Mouse (Mus musculus) layer of hippocampus, postnatal 14 days (tissue): ENCODE data around the gene Itga7. TPM values are rescaled to one million over a fixed set of nuclear protein-coding genes. Genes with fewer than 3 reads are reported as not detected.

Source experiments
- DNase-seq, 2 experiments: peaks; one replicate each; pipeline ENCODE4 v3.0.0; 2021 to 2022; ENCODE audit warnings: low spot score in 2 of 2, mixed read lengths in 1 of 2
- total RNA-seq, 2 experiments: library from RNA; stranded (reverse); gene quantifications; 2 replicates each; pipeline ENCODE4 v1.2.3; 2021

Gene Itga7
- total RNA-seq, 2 experiments from 2014 or later, result 28.1 to 28.5 TPM

DNA sequence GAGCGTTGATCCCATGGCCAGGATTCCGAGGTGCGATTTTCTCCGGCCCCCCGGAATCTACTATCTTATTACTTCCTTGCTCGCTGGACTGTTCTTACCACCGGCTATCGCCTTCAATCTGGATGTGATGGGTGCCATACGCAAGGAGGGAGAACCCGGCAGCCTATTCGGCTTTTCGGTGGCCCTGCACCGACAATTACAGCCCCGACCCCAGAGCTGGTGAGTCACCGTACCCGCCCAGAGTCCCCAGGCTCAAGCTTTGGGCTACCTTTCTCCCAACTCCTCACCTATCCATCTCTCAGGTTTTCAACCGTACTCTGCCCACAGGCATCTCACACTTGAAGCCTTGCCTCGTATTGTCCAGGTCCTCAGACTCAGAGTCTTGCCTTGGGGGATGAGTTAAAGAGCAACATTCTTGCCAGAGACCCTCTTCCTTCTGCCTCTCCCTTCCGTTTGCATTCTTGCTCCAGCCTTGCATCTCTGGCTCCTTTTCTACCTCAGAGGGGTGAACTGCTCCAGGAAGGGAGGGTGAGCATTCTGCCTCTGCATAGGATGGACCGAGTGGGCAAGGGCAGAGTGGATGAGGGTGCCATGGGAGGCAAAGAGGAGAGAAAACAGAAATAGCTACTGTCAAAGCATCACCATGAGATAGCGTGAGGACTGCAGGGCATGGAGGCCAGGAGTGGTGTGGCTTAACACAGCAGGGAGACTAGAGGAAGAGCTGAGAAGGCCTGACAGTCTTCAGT lies 531 bp downstream of the Itga7 start:
- DNase-seq, result no peak

DNA sequence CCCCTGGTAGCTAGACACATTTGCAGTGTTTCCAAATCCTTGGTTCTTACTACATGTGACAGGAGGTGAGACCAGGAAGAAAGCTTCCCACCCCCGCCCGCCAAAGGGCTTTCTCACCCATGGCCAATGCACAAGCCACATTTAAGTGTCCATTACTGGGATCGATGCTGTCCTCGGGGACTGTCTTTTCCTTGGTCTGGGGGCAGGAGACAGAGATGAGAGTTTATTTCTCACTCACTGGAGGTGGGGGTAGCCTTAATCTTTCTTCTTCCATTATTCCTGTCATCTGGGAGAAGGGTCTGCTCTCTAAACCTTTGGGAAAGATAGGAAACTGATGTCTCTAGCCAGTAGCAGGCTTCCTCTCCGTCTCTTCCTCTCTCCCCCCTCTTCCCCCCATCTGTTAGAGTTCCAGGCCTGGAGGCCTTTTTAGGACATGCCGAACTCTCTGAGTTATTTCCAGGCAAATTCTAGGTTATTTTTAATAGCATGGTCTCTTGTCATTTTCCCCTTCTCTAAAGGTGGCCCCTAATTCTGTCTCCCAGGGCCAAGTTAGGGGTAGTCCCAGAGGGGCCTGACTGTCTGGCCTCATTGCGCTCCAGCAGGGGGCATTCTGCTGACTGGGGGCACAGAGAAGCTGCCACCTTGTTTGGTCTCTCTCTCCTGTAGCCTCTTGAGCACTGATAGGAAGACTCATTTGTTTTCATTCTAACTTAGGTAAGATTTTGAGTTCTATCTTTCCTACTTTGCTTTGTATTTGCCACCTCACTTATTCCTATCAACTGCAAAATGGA lies 1.6 kb downstream of the Itga7 start:
- no peak for DNase-seq

DNA sequence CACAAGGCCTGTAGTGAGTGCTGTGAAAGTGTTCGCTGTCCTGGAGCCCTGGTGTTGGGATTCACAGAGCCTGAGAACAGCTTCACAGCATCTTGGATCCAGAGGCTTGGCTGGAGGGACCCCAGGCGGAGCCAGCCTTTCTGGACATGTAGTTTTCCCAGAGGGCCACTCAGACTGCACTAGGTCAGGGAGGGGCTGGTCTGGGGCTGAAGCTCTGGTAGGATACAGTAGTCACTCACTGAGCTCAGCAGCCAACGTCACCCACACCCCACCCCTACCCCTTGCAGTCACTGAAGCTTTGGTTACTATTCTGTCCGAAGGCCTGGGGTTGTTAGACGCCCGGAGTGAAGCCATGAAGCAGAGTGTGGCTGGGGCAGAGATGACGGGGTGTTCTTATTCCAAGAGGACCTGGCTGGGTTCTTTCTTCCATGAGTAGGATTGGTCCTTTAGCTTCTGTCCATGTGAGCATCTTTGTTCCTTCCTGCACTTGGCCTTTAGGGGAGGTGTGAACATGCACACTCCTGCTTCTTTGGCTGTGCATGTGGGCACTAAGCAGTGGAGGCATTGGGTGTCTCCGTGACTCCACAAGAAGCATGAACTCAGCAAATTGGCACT lies 2.3 kb downstream of the Itga7 start:
- DNase-seq, result no peak

DNA sequence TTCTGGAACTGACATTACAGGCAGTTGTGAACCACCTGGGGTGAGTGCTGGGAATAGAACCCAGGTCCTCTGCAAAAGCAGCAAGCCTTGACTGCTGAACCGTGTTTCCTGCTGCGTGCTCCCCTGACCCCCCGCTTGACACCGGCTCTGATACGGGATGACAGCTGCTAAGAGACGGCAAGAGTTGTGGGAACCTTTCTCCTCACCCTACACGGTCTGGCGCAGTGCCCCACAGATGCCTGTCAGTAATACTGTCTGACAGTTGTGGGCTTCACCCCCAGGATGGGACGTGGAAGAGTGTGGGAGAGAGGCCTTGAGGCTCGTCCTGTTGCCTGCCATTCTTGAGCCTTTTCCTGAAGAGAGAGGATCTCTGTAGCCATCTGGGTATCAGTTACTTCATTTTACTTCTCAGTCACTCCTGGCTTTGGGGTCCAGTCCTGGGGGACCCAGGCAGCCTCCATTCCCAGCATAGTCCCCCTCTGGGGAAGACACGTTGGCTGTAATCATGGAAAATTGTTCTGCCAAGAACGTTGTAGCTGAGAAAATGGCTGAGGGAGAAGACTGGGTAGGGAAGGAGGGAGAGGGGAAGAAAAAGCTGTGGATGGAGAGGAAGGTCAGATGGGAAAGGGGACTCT lies 4.3 kb downstream of the Itga7 start:
- DNase-seq, result no peak

DNA sequence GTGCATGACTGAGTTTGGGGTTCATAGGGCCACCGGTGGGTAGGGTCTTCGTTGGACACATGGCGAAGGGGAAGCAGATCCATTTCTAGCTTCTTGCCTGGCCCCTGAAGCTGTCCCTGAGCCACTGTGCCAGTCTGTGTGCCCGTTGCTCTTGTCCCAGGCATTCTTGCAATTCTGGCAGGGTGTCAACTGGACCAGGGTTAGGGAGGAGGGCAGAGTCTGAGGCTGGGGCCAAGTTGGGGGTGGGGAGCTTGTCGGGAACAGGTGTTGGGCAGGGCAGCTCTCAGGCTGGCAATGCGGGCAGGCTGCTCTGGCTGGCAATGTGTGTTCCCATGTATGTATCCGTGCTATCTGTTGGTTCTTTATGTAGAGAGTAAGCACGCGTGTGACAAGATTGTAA lies 4.8 kb downstream of the Itga7 start:
- no peak for DNase-seq

DNA sequence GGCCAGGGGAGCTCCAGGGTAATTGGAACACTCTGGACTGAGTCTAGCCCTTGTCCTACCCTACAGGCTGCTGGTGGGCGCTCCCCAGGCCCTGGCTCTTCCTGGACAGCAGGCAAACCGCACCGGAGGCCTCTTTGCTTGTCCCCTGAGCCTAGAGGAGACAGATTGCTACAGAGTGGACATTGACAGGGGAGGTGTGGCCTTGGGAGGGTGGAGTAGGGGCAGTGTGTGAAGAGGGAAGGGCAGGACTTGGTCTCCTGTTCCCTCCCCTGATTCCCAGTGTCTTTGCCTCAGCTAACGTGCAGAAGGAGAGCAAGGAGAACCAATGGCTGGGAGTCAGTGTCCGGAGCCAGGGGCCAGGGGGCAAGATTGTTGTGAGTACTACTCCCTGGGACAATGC lies 5.4 kb downstream of the Itga7 start:
- no peak for DNase-seq

DNA sequence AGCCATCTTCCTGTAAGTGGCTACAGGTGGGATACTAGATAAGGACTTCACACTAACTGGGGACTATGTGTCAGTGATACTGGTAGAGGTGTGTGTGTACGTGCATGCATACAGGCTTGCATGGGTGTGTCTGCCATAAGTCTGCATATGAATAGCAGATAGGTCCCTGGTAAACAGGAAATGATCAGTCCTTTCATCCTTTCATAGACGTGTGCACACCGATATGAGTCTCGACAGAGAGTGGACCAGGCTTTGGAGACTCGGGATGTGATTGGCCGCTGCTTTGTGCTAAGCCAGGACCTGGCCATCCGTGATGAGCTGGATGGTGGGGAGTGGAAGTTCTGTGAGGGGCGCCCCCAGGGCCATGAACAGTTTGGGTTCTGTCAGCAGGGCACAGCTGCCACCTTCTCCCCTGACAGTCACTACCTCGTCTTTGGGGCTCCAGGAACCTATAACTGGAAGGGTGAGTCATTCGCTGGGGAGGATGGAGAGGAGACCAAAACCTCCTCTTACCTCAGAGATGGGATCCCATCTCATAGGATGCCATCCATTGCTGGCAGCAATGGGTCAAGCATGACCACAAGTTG lies 7.0 kb downstream of the Itga7 start:
- no peak for DNase-seq

DNA sequence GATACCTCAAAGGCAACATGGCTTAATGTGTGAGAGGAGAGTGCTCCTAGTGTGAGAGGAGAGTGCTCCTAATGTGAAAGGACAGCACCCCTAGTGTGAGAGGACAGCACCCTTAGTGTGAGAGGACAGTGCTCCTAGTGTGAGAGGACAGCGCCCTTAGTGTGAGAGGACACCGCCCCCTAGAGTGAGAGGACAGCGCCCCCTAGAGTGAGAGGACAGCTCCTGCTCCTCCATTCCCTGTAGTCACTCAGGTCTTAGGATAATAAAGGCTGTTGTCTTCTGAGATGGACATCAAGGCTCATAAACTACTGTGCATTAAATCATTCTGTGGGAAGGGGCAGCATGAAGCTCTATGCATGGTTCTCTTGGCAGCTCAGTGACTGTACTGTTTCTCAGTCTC lies 12.1 kb downstream of the Itga7 start:
- peak in 1 of 2 experiments; percentile 13 for DNase-seq

DNA sequence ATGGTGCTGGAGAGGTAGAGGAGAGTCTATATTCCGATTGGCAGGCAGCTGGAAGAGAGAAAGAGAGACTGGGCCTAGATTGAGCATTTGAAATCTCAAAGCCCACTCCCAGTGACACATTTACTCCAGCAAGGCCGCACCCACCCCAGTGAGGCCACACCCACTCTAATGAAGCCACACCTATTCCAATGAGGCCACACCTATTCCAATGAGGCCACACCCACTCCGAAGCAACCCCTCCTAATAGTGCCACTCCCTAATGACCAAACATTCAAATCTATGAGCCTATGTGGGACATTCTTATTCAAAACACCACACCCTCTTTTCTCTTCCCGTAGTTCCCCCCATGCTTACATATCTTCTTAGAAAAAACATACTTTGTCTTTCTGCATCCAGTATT lies 13.9 kb downstream of the Itga7 start:
- no peak for DNase-seq

DNA sequence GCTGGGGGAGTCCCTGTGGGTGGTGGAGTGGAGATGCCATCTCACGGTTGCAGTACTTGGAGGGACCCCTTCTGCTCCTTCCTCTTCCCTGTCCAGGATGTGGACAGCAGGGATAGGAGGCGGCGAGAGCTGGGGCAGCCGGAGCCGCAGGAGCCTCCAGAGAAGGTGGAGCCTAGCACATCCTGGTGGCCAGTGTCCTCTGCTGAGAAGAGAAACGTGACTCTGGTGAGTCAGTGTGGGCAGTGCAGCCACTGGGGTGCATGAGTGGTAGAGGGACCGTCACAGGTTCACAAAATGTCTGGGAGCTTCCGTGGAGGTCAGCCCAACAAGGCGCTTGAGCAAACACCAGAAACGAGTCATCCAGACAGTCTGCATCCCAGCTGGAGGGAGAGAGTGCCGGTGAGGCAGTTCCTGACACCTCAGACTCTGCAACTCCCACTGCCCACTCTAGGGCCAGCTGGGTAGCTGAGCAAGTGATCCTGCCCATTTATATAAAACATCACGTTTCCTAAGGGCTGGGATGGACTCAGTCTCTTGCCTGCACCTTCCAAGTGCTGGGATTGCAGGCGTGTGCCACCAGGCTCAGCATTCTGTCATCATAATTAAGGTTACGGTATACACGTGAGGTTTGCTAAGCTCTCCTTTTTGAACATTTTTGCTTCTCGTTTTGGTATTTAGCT lies 16.7 kb downstream of the Itga7 start:
- no peak for DNase-seq

DNA sequence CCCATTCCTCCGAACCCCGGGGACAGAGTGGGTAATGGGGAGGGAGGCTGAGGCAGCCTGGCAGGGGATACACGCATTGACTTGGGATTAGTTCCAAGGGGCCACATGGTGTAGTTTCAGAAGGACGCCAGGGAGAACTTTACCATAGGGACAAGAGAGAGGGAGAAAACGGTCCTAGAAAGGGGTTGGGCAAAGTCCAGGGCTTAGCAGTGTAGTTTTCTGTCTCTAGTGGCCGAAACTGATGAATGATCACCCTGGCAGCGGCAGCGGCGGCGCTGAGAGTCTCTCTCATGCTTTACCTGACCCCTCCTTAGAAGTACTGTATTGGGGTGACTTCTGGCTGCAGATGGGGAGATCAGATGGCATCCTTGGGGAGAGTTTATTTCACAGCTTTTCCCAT lies 24.7 kb downstream of the Itga7 start:
- DNase-seq, result no peak

DNA sequence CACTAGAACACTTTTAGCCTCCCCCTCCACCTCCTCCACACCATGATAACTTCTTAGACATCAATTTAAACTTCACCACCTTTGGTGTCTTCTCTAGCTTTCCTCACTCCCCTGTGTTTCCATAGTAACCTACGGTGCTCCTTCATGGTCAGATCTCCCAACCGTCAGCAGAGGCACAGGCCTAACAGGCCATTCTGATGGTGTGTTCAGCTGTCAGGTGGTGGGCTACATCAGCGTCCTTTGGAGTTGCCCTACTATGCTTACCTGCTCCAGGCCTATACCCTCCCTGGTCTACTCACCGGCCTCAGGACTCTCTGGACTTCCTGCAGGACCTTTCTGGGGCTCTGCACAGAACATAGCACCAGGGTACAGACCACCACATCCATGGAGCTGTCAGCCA lies 26.5 kb downstream of the Itga7 start:
- no peak for DNase-seq

DNA sequence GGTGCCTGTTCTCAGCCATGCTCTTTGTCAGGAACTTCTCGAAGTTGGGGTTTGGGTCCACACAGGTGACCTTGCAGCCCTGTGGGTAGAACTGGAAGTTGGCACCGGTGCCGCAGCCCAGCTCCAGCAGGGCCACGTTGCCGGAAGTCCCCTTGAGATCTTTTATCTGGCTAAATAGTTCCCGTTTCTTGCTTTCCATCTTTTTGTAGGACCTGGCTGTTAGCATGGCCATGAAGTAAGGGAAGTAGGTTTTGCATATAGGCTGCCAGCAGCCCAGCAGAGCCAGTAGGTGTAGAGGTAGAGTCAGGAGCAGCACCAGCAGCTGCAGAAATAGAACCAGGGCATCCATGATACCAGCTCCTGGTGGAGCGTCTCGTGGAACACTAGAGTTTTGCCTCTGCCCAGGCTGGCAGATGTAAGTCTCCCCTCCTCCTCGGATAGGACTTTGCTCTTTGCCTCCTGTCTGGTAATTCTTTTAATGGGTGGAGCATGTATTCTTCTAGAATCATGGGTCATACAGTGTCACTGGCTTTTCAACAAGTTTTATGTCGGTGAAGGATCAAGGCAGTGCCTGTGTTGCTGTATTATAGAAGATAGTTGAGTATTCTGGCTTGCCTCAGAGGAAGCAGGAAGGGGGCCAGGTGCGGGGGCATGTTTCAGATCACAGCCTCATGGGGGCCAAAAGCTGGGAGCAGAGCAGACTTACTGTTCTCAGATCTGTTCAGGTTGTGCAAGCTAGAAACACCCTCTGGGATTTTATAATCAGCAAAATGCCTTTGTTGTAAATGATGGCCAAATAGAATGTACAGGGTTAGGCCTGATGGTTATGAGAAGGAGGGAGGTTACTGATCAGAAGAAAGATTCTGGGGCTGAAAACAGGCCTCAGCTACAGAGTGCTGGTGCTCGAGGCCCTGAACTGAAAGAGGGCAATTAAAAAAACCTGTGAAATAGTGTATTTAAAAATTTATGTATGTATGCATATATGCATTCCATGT lies 27.3 kb downstream of the Itga7 start, which contains the start of gene Mettl7b:
Gene Mettl7b, minus strand, starts transcription at position 399 of the 995 bp plus-strand sequence.
- no peak for DNase-seq

DNA sequence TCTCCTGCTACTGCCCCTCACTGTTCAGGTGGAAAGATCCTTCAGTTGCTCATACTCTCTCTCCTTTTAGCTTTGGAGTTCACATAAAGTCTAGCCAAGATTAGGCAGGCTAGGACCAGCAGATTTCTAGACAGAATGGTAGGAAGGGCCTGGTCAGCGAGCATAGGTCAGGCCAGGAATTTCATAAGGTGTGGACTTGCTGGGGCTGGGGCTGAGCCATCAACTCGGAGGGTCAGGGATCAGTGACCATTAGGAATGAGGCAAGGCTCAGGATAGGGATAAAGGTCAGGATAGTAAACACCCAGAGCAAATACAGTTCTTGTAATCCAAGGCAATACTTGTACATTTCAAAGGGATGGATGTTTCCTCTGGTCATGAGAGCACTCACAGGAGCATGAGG lies 31.3 kb downstream of the Itga7 start:
- no peak for DNase-seq

DNA sequence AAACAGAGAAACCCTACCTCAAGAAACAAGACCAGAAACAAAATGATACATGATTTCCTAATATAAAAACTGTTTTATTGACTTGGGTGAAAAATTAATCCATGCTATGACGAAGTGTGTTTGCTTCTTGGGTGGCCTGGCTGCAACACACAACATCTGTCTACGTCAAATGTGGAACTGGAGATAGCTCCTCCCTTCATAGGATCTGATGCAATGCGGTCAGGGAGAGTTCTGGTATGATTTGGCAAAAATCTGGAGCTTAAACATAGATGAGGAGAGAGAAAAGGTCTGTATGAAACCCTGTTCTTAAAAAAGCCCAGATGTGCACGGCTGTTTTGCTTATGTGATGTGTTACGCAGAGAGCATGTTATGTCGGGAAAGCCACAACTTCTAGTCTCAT lies 32.3 kb downstream of the Itga7 start:
- no peak for DNase-seq

DNA sequence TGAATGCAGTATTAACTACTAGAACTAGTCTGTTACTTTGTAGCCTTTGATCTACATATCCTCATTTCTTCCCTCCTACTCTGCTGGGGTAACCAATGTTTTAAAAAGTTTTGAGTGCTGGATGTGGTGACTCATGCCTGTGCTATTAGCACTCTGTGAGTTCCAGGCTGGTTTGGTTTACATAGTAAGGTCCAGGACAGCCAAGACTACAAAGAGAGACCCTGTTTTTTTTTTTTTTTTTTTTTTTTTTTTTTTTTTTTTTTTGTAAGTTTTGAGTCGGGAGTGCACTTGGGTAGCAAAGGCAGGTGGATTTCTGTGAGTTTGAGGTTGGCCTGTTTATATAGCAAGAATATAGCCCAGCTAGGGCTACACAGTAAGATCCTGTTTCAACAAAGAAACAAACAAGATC lies 34.7 kb downstream of the Itga7 start:
- no peak for DNase-seq

DNA sequence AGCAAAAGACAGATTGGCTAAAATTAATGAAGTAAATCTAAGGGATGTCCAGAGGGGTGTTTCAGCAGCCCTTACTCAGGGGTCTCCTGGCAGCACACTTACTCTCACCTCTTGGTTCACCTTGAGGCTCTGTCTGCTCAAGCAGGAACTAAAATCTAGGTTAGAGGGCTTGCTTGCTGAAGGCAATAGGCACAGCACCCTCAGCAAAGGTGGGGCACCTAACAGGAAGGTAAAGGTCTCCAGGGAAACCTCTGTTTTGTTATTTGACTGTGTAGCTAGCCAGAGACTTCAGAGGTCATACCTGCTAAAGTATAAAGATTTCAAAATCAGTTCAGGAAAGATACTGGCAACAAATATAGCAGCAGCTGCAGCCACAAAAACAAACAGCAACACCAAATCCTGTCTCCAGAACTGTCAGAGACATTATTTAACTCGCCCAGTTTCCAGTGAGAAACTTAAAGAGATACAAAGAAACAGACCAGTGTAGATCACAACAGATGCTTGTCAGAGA lies 37.2 kb downstream of the Itga7 start:
- DNase-seq, result no peak

DNA sequence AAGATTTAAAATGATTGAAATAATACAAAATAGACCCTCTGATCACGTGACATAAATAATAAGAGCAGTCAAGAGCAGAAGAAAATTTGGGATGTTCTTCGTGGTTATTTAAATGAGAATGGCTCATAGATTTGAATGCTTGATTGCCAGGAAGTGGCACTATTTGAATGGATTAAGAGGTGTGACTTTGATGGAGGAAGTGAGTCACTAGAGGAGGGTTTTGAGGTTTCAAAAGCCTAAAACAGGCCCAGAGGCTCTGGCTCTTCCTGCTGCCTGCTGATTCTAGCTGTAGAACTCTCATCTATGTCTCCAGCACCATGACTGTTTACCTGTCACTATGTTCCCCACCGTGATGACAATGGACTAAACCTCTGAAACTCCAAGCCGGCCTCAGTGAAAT lies 39.2 kb downstream of the Itga7 start:
- DNase-seq, result no peak

DNA sequence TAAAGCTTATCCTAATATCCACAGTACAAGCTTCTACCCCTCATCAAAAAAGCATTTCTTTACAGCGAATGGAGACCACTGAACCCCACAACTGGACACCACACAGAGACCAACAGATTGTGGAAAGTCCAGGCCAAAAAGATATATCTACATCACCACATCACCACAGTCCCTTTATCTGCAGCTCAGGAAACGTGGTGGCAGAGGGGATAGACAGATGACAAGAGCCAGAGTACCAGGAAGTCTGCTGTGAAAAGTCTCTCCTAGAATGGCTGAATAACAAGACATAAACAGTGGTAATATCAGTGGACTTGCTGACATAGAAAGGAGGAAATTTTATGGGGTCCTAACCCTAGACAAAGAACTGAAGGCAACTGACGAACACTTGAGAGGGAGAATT lies 42.8 kb downstream of the Itga7 start:
- DNase-seq, result no peak
